Mouse (Mus musculus): ENCODE data around the gene Tmem150c. TPM values are rescaled to one million over a fixed set of nuclear protein-coding genes. Genes with fewer than 3 reads are reported as not detected.

Gene Tmem150c
- polyA plus RNA-seq, 1 experiment = 1.1 TPM

DNA sequence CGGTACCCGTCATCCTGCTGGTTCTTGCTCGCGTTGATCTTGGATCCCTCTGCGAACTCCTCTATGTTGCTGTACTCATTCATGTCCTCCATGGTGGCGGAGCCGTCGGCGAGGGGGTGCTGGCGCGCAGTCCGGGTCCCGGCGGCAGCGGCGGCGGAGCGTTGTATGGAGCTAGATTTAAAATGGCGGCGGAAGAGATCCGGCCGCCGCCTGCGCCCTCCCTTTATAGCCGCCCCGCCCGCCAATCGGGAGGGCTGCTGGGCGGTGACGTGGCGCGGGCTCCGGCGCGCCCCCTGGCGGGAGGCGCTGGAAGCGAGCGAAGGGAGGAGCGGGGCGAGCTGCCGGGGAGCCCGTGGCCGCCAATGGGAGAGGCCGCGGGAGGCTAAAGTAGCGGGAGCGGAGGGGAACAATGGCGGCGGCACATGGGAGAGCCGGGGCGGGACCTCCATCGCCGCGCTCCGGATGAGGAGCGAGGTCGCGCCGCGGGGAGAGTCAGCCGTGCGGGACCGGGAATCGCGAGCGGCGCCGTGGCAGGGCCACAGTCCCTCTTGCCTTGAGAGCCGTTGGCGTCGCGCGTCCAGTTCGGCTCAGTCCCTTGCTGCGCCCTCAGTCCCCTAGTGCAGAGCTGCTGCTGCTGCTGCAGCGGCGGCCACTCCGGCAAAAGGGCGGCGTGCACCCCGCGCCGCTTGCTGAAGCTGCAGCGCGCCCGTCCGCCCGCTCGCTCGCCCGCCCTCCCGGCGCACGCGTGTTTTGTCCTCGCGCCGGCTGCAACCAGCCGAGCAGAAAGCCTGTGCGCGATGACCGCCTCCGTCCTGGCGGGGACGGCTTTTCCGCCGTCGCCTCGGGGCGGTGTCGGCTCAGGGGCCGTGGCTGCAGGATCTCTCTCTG, 120.7 kb downstream of the Tmem150c start:
- peak overlapping the region; percentile 98 for H3K9ac ChIP-seq (ENCODE audit: low read depth, poor library complexity, severe bottlenecking)
- H3K27me3 ChIP-seq (ENCODE audit: control insufficient read depth, insufficient read depth, low read length, poor library complexity, severe bottlenecking) = no peaks in the 10 kb centered on the region
- H3K9me3 ChIP-seq (replicated peaks; ENCODE audit: control insufficient read depth, insufficient read depth, low read length, poor library complexity, severe bottlenecking) = no peaks in the 10 kb centered on the region
- peak overlapping the region; percentile 99 for H3K4me3 ChIP-seq (ENCODE audit: low read depth, low read length)
- H3K27ac ChIP-seq (ENCODE audit: insufficient read depth, low read length) = peak overlapping the region; percentile 69; the same call in 1 of the 2 replicates
- peaks cover 42% of the 10 kb centered on the region for H3K36me3 ChIP-seq (ENCODE audit: control insufficient read depth, insufficient read depth, low read length, poor library complexity, severe bottlenecking)
- no peaks in the 10 kb centered on the region for H3K4me1 ChIP-seq (ENCODE audit: control insufficient read depth, insufficient read depth, low read length)
- TF ChIP-seq CTCF (IDR thresholded peaks at IDR 0.05; ENCODE audit: low read depth, low read length) (peak; percentile 72), EP300 (IDR thresholded peaks at IDR 0.05; ENCODE audit: insufficient read depth, low read depth, low read length) (no peak), POLR2A (IDR thresholded peaks at IDR 0.05; ENCODE audit: insufficient read depth, low read length) (peak; percentile 18)

DNA sequence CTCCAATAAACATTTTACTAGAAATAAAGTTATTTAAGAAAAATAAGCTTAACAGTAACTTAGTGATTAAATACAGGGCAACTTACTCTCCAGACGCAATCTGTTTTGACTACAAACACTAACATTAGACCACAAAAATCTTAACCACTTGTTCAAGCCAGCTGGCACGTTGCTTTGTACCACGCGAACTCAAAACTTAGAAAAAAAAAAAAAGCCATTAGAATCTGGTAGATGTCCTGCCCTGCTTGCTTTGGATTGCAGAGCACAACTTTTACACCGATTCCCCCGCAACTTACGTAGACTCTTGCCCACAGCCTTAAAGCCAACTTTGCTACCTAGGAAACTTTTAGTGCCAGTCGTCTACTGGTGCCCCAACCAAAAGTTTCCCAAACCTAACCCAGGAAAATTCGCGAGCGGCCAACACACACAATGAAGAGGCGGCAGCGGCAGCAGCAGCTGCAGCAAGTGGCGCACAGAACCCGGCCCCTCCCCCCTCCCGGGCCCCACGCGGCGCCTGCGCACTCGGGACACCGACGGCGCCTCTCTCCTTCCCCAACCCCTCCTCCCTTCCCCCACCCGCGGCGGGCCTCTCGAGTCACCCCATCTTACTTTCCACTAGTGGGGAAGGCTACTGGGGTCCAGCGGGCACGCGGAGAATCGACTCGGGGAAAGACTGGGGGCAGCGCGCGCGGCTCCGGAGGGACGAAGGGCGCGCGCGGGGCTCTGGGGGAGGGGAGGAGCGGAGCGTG, 121.5 kb downstream of the Tmem150c start:
- Histone ChIP-seq H3K4me3 (ENCODE audit: low read depth, low read length) (peak overlapping the region; percentile 99), H3K9ac (ENCODE audit: low read depth, poor library complexity, severe bottlenecking) (peak overlapping the region; percentile 98), H3K4me1 (ENCODE audit: control insufficient read depth, insufficient read depth, low read length) (no peaks in the 10 kb centered on the region), H3K27me3 (ENCODE audit: control insufficient read depth, insufficient read depth, low read length, poor library complexity, severe bottlenecking) (no peaks in the 10 kb centered on the region), H3K27ac (ENCODE audit: insufficient read depth, low read length) (peak overlapping the region; percentile 69; the same call in 1 of the 2 replicates), H3K9me3 (replicated peaks; ENCODE audit: control insufficient read depth, insufficient read depth, low read length, poor library complexity, severe bottlenecking) (no peaks in the 10 kb centered on the region), H3K36me3 (ENCODE audit: control insufficient read depth, insufficient read depth, low read length, poor library complexity, severe bottlenecking) (peaks cover 49% of the 10 kb centered on the region)
- no peak for TF ChIP-seq CTCF (IDR thresholded peaks at IDR 0.05; ENCODE audit: low read depth, low read length)
- no peak for TF ChIP-seq POLR2A (IDR thresholded peaks at IDR 0.05; ENCODE audit: insufficient read depth, low read length)
- no peak for TF ChIP-seq EP300 (IDR thresholded peaks at IDR 0.05; ENCODE audit: insufficient read depth, low read depth, low read length)

DNA sequence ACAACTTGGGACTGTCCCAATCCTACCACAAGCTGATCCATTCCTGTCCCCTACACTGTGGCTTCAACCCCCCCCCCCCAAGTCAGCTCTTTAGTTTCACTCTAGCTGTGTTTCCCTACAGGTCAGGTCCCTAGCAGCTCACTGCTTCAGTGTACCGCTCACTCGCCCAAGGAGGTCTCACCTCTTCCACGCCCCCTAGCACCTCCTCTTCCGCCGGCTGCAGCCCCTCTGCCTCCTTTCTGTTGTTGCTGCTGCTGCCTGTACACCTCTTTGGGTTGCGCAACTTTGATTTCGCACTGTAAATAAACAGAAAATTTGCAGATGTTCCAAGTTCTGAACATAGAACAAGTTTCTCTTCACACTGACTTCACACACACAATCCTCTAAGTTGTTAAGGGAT, 122.9 kb downstream of the Tmem150c start:
- no peaks in the 10 kb centered on the region for H3K4me1 ChIP-seq (ENCODE audit: control insufficient read depth, insufficient read depth, low read length)
- no peak overlapping the region for H3K27ac ChIP-seq (ENCODE audit: insufficient read depth, low read length)
- peak overlapping the region; percentile 52 for H3K4me3 ChIP-seq (ENCODE audit: low read depth, low read length)
- peaks cover 57% of the 10 kb centered on the region for H3K36me3 ChIP-seq (ENCODE audit: control insufficient read depth, insufficient read depth, low read length, poor library complexity, severe bottlenecking)
- H3K9me3 ChIP-seq (replicated peaks; ENCODE audit: control insufficient read depth, insufficient read depth, low read length, poor library complexity, severe bottlenecking) = no peaks in the 10 kb centered on the region
- H3K27me3 ChIP-seq (ENCODE audit: control insufficient read depth, insufficient read depth, low read length, poor library complexity, severe bottlenecking) = no peaks in the 10 kb centered on the region
- no peak for TF ChIP-seq CTCF (IDR thresholded peaks at IDR 0.05; ENCODE audit: low read depth, low read length)
- no peak for TF ChIP-seq EP300 (IDR thresholded peaks at IDR 0.05; ENCODE audit: insufficient read depth, low read depth, low read length)
- TF ChIP-seq POLR2A (IDR thresholded peaks at IDR 0.05; ENCODE audit: insufficient read depth, low read length) = no peak
- H3K9ac ChIP-seq (ENCODE audit: low read depth, poor library complexity, severe bottlenecking) = peak overlapping the region; percentile 98; the same call in 1 of the 2 replicates

DNA sequence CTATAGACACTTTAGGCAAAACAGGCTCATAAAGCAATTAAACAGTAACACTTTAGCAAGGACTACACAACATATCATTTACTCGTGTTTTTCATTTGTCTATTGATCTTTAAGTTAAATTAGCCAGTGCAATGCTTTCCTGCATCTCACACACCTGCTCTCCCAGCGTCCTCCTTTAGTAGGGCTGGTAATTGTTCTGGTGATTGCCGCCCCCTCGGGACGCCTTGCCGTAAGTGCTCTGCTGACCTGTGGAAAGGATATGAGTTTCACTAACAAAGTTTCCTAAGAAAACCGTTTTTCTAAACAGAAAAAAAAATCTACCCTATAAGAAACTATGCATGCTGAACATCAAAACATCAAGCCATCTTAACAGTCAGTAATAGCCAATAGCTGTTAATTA, 123.7 kb downstream of the Tmem150c start:
- TF ChIP-seq CTCF (IDR thresholded peaks at IDR 0.05; ENCODE audit: low read depth, low read length) (peak; percentile 12), POLR2A (IDR thresholded peaks at IDR 0.05; ENCODE audit: insufficient read depth, low read length) (no peak), EP300 (IDR thresholded peaks at IDR 0.05; ENCODE audit: insufficient read depth, low read depth, low read length) (no peak)
- H3K9me3 ChIP-seq (replicated peaks; ENCODE audit: control insufficient read depth, insufficient read depth, low read length, poor library complexity, severe bottlenecking) = no peaks in the 10 kb centered on the region
- H3K9ac ChIP-seq (ENCODE audit: low read depth, poor library complexity, severe bottlenecking) = no peak overlapping the region
- H3K4me3 ChIP-seq (ENCODE audit: low read depth, low read length) = no peak overlapping the region
- no peaks in the 10 kb centered on the region for H3K4me1 ChIP-seq (ENCODE audit: control insufficient read depth, insufficient read depth, low read length)
- no peaks in the 10 kb centered on the region for H3K27me3 ChIP-seq (ENCODE audit: control insufficient read depth, insufficient read depth, low read length, poor library complexity, severe bottlenecking)
- H3K36me3 ChIP-seq (ENCODE audit: control insufficient read depth, insufficient read depth, low read length, poor library complexity, severe bottlenecking) = peaks cover 57% of the 10 kb centered on the region
- H3K27ac ChIP-seq (ENCODE audit: insufficient read depth, low read length) = no peak overlapping the region

DNA sequence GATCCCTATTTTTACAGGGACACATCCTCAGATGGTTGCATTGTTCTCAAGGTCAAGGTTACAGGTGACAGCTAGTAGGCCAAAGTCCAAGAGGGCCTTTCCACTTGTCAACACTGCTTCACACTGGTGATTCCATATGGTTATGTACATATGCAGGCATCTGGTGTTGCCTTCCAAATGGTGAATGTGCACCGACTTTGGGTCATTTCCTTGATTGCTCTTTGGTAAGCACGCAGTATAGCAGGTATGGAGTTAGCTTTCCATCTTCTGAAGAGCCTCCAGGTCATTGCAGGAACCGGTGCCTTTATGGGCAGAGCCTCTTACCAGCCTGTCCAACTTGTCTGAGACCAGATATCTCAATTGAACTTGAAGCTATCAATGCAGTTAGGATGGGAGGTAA, 127.0 kb downstream of the Tmem150c start:
- Histone ChIP-seq H3K4me1 (ENCODE audit: control insufficient read depth, insufficient read depth, low read length) (no peaks in the 10 kb centered on the region), H3K9me3 (replicated peaks; ENCODE audit: control insufficient read depth, insufficient read depth, low read length, poor library complexity, severe bottlenecking) (no peaks in the 10 kb centered on the region), H3K36me3 (ENCODE audit: control insufficient read depth, insufficient read depth, low read length, poor library complexity, severe bottlenecking) (peaks cover 51% of the 10 kb centered on the region), H3K27ac (ENCODE audit: insufficient read depth, low read length) (peak overlapping the region; percentile 32; the same call in 1 of the 2 replicates), H3K4me3 (ENCODE audit: low read depth, low read length) (no peak overlapping the region), H3K9ac (ENCODE audit: low read depth, poor library complexity, severe bottlenecking) (no peak overlapping the region), H3K27me3 (ENCODE audit: control insufficient read depth, insufficient read depth, low read length, poor library complexity, severe bottlenecking) (no peaks in the 10 kb centered on the region)
- TF ChIP-seq EP300 (IDR thresholded peaks at IDR 0.05; ENCODE audit: insufficient read depth, low read depth, low read length) = no peak
- TF ChIP-seq POLR2A (IDR thresholded peaks at IDR 0.05; ENCODE audit: insufficient read depth, low read length) = no peak
- no peak for TF ChIP-seq CTCF (IDR thresholded peaks at IDR 0.05; ENCODE audit: low read depth, low read length)

Measured in ES-Bruce4 (cell line).